Mouse (Mus musculus): ENCODE results near the gene Rgs3. TPM values are rescaled to one million over a fixed set of nuclear protein-coding genes. Genes with fewer than 3 reads are reported as not detected.
A peak's percentile ranks its signal among the peaks of the same experiment; 100 is the strongest.

Gene Rgs3
- total RNA-seq, 2 experiments from 2014 or later, result 45.4 to 45.5 TPM

GRCm38 (mm10) chr4:62603607-62604006 lies 44.0 kb downstream of the Rgs3 start:
- DNase-seq (ENCODE audit: low spot score in 2 of 2), result no peak

- no peak for DNase-seq (ENCODE audit: low spot score in 2 of 2)
Measured at GRCm38 (mm10) chr4:62604094-62604493, 44.4 kb downstream of the Rgs3 start.

GRCm38 (mm10) chr4:62605856-62606541 lies 46.4 kb downstream of the Rgs3 start:
- no peak for DNase-seq (ENCODE audit: low spot score in 2 of 2)

- DNase-seq (ENCODE audit: low spot score in 2 of 2), result peak in 1 of 2 experiments; percentile 60
Measured at GRCm38 (mm10) chr4:62606542-62606882, 46.9 kb downstream of the Rgs3 start.

- no peak for DNase-seq (ENCODE audit: low spot score in 2 of 2)
Measured at GRCm38 (mm10) chr4:62606905-62607304, 47.3 kb downstream of the Rgs3 start.

- no peak for DNase-seq (ENCODE audit: low spot score in 2 of 2)
Measured at GRCm38 (mm10) chr4:62607345-62607744, 47.7 kb downstream of the Rgs3 start.

- DNase-seq (ENCODE audit: low spot score in 2 of 2), result no peak
Measured at GRCm38 (mm10) chr4:62607805-62608204, 48.2 kb downstream of the Rgs3 start.

GRCm38 (mm10) chr4:62609333-62609732 lies 49.7 kb downstream of the Rgs3 start:
- no peak for DNase-seq (ENCODE audit: low spot score in 2 of 2)

- no peak for DNase-seq (ENCODE audit: low spot score in 2 of 2)
Measured at GRCm38 (mm10) chr4:62610142-62610675, 50.6 kb downstream of the Rgs3 start.

GRCm38 (mm10) chr4:62612601-62613501 lies 53.2 kb downstream of the Rgs3 start:
- peak in 1 of 2 experiments; percentile 56 for DNase-seq (ENCODE audit: low spot score in 2 of 2)

- no peak for DNase-seq (ENCODE audit: low spot score in 2 of 2)
Measured at GRCm38 (mm10) chr4:62613646-62614365, 54.2 kb downstream of the Rgs3 start.

- no peak for DNase-seq (ENCODE audit: low spot score in 2 of 2)
Measured at GRCm38 (mm10) chr4:62617856-62618440, 58.3 kb downstream of the Rgs3 start.

GRCm38 (mm10) chr4:62619232-62619964 lies 59.8 kb downstream of the Rgs3 start:
- no peak for DNase-seq (ENCODE audit: low spot score in 2 of 2)

GRCm38 (mm10) chr4:62619965-62620244 lies 60.3 kb downstream of the Rgs3 start:
- no peak for DNase-seq (ENCODE audit: low spot score in 2 of 2)

GRCm38 (mm10) chr4:62621151-62621550 lies 61.5 kb downstream of the Rgs3 start:
- DNase-seq (ENCODE audit: low spot score in 2 of 2), result no peak

- no peak for DNase-seq (ENCODE audit: low spot score in 2 of 2)
Measured at GRCm38 (mm10) chr4:62621880-62622675, 62.4 kb downstream of the Rgs3 start.

- no peak for DNase-seq (ENCODE audit: low spot score in 2 of 2)
Measured at GRCm38 (mm10) chr4:62623251-62624015, 63.8 kb downstream of the Rgs3 start.

- DNase-seq (ENCODE audit: low spot score in 2 of 2), result no peak
Measured at GRCm38 (mm10) chr4:62624679-62625450, 65.2 kb downstream of the Rgs3 start.

Data from adrenal gland, postnatal 4 days (tissue).